Mouse (Mus musculus) neural tube, embryonic 11.5 days (tissue): ENCODE results near the gene Fam181a. TPM values are rescaled to one million over a fixed set of nuclear protein-coding genes. Genes with fewer than 3 reads are reported as not detected.

Experiments
- ATAC-seq: fragments of 200-750 bp; cut with Nextera tagmentation; 2 replicates; pipeline ENCODE4 v1.8.0; 2017; ENCODE audit warnings: moderate number of reproducible peaks, mild to moderate bottlenecking, moderate TSS enrichment, moderate library complexity; ENCODE audit not compliant: insufficient read depth, low FRiP score, low TSS enrichment
- DNase-seq: peaks from one replicate; pipeline ENCODE4 v3.0.0-alpha.2; 2015; ENCODE audit warnings: low spot score
- H3K27ac ChIP-seq: fragments of 300-500 bp; sonication (generic); 2 replicates; pipeline ENCODE4 v1.5.1; 2014; ENCODE audit warnings: low read depth, mild to moderate bottlenecking, low read length
- H3K27me3 ChIP-seq: fragments of 300-500 bp; sonication (generic); 2 replicates; pipeline ENCODE4 v1.6.1; 2014; ENCODE audit warnings: mild to moderate bottlenecking, low read length, mixed read lengths; ENCODE audit not compliant: control insufficient read depth, insufficient read depth
- H3K36me3 ChIP-seq: fragments of 300-500 bp; sonication (generic); 2 replicates; pipeline ENCODE4 v1.6.1; 2014; ENCODE audit warnings: mild to moderate bottlenecking, low read length, moderate library complexity, mixed read lengths; ENCODE audit not compliant: control insufficient read depth, insufficient read depth
- H3K4me1 ChIP-seq: fragments of 300-500 bp; sonication (generic); 2 replicates; pipeline ENCODE4 v1.6.1; 2014; ENCODE audit warnings: low read length, mixed read lengths; ENCODE audit not compliant: control insufficient read depth, insufficient read depth
- H3K4me2 ChIP-seq: fragments of 300-500 bp; sonication (generic); 2 replicates; pipeline ENCODE4 v1.6.1; 2014; ENCODE audit warnings: low read depth, mild to moderate bottlenecking, moderate library complexity
- H3K4me3 ChIP-seq: fragments of 300-500 bp; sonication (generic); 2 replicates; pipeline ENCODE4 v1.5.1; 2014; ENCODE audit warnings: low read depth, low read length
- H3K9ac ChIP-seq: fragments of 300-500 bp; sonication (generic); 2 replicates; pipeline ENCODE4 v1.6.1; 2014; ENCODE audit warnings: mild to moderate bottlenecking, low read length
- H3K9me3 ChIP-seq: fragments of 300-500 bp; sonication (generic); 2 replicates; pipeline ENCODE4 v1.6.1; 2016; ENCODE audit warnings: low read length; ENCODE audit not compliant: control insufficient read depth
- WGBS: fragments of 180-500 bp; shearing (Covaris S2); extraction: QIAGEN DNeasy Blood & Tissue Kit; methylation state at CpG from one replicate; pipeline ENCODE4 v1.1.7; 2014; 5-methylcytosine and 5-hydroxymethylcytosine counted together
- polyA plus RNA-seq: library from polyadenylated mRNA; unstranded; fragments of >200 nt; fragmentation: Nextera tagmentation; extraction: Ambion mirVana; gene quantifications from 2 replicates; pipeline ENCODE4 v1.2.1, GENCODE M21; 2014

The Fam181a gene
- polyA plus RNA-seq, 1 experiment from 2014 or later: 24.2 TPM

DNA sequence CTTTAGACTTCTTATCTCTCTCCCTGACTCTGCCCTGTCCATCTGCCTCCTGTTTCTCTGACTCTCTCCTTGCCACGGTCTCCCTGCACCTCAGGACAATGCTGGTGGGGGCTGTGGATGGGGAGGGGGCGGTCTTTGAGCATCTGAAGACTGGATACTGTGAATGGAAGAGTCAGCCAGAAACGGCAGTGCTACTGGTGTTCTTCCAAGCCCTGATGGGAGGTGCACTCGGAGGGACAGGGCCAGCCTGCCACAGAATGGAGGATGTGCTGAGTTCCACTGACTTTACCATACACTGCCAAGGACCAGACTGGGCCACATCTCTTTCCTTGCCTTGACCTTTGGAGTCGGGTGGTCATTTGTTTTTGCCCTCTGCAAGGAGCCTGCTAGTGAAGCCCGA, 27.8 kb upstream of the Fam181a start:
- H3K36me3 ChIP-seq: no peaks in the 10 kb centered on the region
- ATAC-seq: no peak
- H3K27me3 ChIP-seq: no peaks in the 10 kb centered on the region
- no peaks in the 10 kb centered on the region for H3K4me1 ChIP-seq
- H3K4me3 ChIP-seq: no peak overlapping the region
- H3K4me2 ChIP-seq: no peak overlapping the region
- WGBS: 81% methylated on average over 6 of the region's 6 CpGs
- H3K9me3 ChIP-seq: no peaks in the 10 kb centered on the region
- H3K27ac ChIP-seq: no peak overlapping the region
- H3K9ac ChIP-seq: no peak overlapping the region
- no peak for DNase-seq

GRCm38 (mm10) chr12:103283411-103283810, 27.4 kb upstream of the Fam181a start:
- Histone ChIP-seq H3K9me3 (no peaks in the 10 kb centered on the region), H3K4me3 (no peak overlapping the region), H3K27me3 (no peaks in the 10 kb centered on the region), H3K4me2 (no peak overlapping the region), H3K36me3 (no peaks in the 10 kb centered on the region), H3K27ac (no peak overlapping the region), H3K4me1 (no peaks in the 10 kb centered on the region), H3K9ac (no peak overlapping the region)
- no peak for ATAC-seq
- WGBS: 86% methylated on average over 3 of the region's 3 CpGs
- DNase-seq: no peak

GRCm38 (mm10) chr12:103287276-103287675, 23.5 kb upstream of the Fam181a start:
- ATAC-seq: no peak
- Histone ChIP-seq H3K4me1 (no peaks in the 10 kb centered on the region), H3K4me3 (no peak overlapping the region)

DNA sequence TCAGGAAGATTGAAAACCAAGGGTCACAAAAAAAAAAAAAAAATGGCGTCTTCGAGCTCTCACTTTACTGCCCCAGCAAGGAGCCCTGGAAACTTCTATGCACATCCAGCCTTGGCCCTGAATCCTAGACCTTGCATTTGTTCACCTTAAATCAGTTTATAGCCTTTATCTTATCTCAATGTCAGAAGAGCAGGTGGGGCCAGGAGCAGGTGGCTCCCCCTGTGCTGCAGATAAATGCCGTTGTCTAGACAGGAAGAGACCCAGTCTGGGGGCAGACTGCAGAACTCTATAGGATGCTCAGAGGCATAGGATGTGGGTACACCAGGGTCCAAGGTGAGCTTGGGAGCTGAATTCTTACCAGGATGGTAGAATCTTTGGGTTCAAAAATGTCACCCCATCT, 18.4 kb upstream of the Fam181a start:
- no peak overlapping the region for H3K9ac ChIP-seq
- no peaks in the 10 kb centered on the region for H3K4me1 ChIP-seq
- H3K27me3 ChIP-seq: no peaks in the 10 kb centered on the region
- DNase-seq (no peak), ATAC-seq (no peak)
- H3K36me3 ChIP-seq: no peaks in the 10 kb centered on the region
- WGBS: 94% methylated on average over 3 of the region's 3 CpGs
- no peak overlapping the region for H3K27ac ChIP-seq
- no peak overlapping the region for H3K4me2 ChIP-seq
- H3K9me3 ChIP-seq: no peaks in the 10 kb centered on the region
- no peak overlapping the region for H3K4me3 ChIP-seq

More at GRCm38 (mm10) chr12:103287276-103287675, 23.5 kb upstream of the Fam181a start:
- no peaks in the 10 kb centered on the region for H3K36me3 ChIP-seq
- H3K4me2 ChIP-seq: no peak overlapping the region
- H3K27me3 ChIP-seq: no peaks in the 10 kb centered on the region
- WGBS: 70% methylated on average over 4 of the region's 4 CpGs
- no peak for DNase-seq
- no peaks in the 10 kb centered on the region for H3K9me3 ChIP-seq
- no peak overlapping the region for H3K9ac ChIP-seq
- no peak overlapping the region for H3K27ac ChIP-seq

- Histone ChIP-seq H3K4me2 (no peak overlapping the region), H3K9ac (no peak overlapping the region), H3K4me3 (no peak overlapping the region), H3K27me3 (no peaks in the 10 kb centered on the region), H3K4me1 (no peaks in the 10 kb centered on the region), H3K36me3 (no peaks in the 10 kb centered on the region), H3K9me3 (no peaks in the 10 kb centered on the region), H3K27ac (no peak overlapping the region)
- ATAC-seq: no peak
- DNase-seq: no peak
- 18% methylated on average over 4 of the region's 4 CpGs for WGBS
Measured at GRCm38 (mm10) chr12:103296292-103296691, 14.5 kb upstream of the Fam181a start.

- DNase-seq: no peak
- no peak overlapping the region for H3K27ac ChIP-seq
- no peak for ATAC-seq
- no peak overlapping the region for H3K4me2 ChIP-seq
- H3K36me3 ChIP-seq: no peaks in the 10 kb centered on the region
- H3K9ac ChIP-seq: no peak overlapping the region
- H3K4me3 ChIP-seq: no peak overlapping the region
- H3K4me1 ChIP-seq: no peaks in the 10 kb centered on the region
- WGBS: 55% methylated on average over 9 of the region's 9 CpGs
- H3K27me3 ChIP-seq: no peaks in the 10 kb centered on the region
- H3K9me3 ChIP-seq: no peaks in the 10 kb centered on the region
Measured at GRCm38 (mm10) chr12:103300493-103300892, 10.3 kb upstream of the Fam181a start.

DNA sequence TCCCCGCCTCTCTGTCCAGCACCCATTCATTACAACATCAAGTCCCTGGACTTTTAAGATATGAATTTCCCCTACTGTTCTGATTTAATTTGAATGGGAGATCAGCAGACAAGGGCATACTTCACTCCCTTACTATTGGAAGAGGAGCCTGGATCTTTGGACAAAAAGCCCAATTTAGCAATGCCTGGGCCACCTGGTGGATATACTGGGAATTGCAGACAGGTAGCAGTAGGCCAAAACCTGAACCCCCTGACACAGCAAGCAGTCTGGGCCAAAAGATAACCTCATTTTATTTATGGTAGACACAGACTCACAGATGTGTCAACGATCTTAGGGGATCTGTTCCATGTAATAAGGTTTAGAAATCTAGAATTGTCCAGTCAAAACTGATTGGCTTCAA, 9.1 kb upstream of the Fam181a start:
- peak; percentile 49 for DNase-seq
- no peak overlapping the region for H3K4me3 ChIP-seq
- no peaks in the 10 kb centered on the region for H3K36me3 ChIP-seq
- H3K27ac ChIP-seq: no peak overlapping the region
- H3K4me1 ChIP-seq: no peaks in the 10 kb centered on the region
- no peak overlapping the region for H3K4me2 ChIP-seq
- no peak for ATAC-seq
- H3K9me3 ChIP-seq: no peaks in the 10 kb centered on the region
- no peaks in the 10 kb centered on the region for H3K27me3 ChIP-seq
- no peak overlapping the region for H3K9ac ChIP-seq
- 60% methylated on average over 2 of the region's 2 CpGs for WGBS

DNA sequence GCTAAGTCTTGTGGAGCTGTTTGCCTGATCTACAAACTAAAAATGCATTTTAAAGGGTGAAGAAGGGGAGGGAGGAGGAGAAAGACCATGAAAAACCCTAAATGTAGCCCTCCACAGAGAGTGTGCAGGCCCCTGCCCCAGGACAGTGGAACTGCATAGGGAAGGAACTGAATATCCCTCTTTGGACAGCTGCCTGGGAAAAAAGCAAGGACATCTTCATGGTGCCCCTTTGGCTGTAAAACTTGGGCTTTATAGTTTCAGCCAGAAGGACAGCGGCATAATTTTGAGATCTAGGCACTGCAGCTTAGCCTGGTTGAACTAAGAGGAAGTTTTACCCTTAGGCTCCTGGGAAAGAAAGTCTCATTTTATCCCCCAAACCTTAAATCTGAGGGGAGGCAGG, 7.8 kb upstream of the Fam181a start:
- Histone ChIP-seq H3K4me1 (no peaks in the 10 kb centered on the region), H3K27me3 (no peaks in the 10 kb centered on the region), H3K9me3 (no peaks in the 10 kb centered on the region), H3K36me3 (no peaks in the 10 kb centered on the region), H3K4me3 (no peak overlapping the region), H3K4me2 (no peak overlapping the region), H3K9ac (no peak overlapping the region), H3K27ac (no peak overlapping the region)
- ATAC-seq: no peak
- no peak for DNase-seq
- WGBS: 97% methylated on average over 1 of the region's 1 CpGs

DNA sequence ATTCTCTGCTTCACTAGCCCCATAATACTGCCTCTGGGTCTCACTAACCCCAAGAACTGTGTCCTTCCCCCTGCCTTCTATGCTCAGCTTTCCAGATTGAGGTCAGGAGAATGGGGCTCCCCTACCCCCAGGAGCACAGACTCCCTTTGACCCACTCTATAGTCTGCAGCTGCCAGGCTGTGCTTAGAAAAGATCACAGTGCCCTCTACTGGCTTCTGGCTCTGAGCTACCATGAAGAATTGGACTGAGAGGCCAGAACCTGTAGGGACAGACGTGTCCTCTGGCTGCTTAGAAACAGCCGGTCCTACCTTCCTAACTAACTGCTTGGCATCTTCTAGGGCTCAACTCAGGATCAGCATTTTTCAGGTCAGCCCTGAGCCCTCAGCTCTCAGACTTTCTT, 4.6 kb upstream of the Fam181a start:
- no peaks in the 10 kb centered on the region for H3K36me3 ChIP-seq
- no peak overlapping the region for H3K9ac ChIP-seq
- ATAC-seq (no peak; the same call in 1 of the 2 replicates), DNase-seq (no peak)
- WGBS: 42% methylated on average over 2 of the region's 2 CpGs
- no peaks in the 10 kb centered on the region for H3K4me1 ChIP-seq
- H3K4me3 ChIP-seq: no peak overlapping the region
- no peak overlapping the region for H3K27ac ChIP-seq
- H3K27me3 ChIP-seq: no peaks in the 10 kb centered on the region
- no peak overlapping the region for H3K4me2 ChIP-seq
- H3K9me3 ChIP-seq: no peaks in the 10 kb centered on the region
